Mouse (Mus musculus) heart, postnatal 0 days (tissue): ENCODE measurements around the gene Ppfia4.

ENCODE experiments used
- CTCF ChIP-seq: IDR thresholded peaks from 2 replicates; pipeline ENCODE4 v1.5.1; 2016; ENCODE audit warnings: antibody characterized with exemption, control low read depth, low read depth
- EP300 ChIP-seq: IDR thresholded peaks from 2 replicates; pipeline ENCODE4 v1.6.1; 2016; ENCODE audit warnings: antibody characterized with exemption, low read depth

DNA sequence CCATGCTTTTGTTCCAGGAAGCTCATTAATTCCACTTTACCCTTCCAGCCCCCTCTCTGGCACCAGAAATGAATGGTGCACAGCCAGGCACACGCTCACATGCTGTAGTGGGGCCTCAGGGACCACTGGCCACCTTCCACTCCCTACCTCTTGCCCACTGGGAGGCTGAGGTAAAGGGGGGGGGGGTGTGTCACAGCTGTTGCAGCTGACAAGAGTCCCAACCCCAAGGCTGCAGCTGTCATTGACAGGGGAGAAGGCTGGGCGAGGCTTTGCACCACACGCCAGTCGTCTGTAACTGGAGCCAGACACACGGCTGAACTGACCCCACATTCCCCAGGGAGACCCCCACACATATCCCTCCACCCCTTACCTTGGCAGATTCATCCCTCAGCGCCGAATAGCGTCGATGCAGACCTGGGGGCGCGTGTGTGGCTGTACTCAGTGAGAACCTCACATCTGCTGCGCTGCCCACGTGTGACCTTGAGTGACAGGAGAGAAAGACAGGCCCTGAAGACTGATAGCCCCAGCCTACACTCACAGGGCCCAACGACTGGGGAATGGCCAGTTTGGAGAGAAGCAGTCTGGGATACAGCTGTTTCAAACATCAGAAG, 11.9 kb downstream of the Ppfia4 start:
- TF ChIP-seq CTCF (no peak), EP300 (no peak)
